Mouse (Mus musculus) cerebellum, adult (tissue): ENCODE measurements at regions not wholly inside any gene's neighbourhood (a gene's known extent, or its start where the extent isn't known, plus 50 kb on each side); places are given as distances from the start of the nearest gene placed in this dataset.

Experiments used
- ATAC-seq: cut with Nextera tagmentation; 2 replicates; pipeline ENCODE4 v1.9.2; 2017; ENCODE audit warnings: mild to moderate bottlenecking, moderate library complexity, mixed read lengths; ENCODE audit not compliant: insufficient number of reproducible peaks, low FRiP score, low TSS enrichment

DNA sequence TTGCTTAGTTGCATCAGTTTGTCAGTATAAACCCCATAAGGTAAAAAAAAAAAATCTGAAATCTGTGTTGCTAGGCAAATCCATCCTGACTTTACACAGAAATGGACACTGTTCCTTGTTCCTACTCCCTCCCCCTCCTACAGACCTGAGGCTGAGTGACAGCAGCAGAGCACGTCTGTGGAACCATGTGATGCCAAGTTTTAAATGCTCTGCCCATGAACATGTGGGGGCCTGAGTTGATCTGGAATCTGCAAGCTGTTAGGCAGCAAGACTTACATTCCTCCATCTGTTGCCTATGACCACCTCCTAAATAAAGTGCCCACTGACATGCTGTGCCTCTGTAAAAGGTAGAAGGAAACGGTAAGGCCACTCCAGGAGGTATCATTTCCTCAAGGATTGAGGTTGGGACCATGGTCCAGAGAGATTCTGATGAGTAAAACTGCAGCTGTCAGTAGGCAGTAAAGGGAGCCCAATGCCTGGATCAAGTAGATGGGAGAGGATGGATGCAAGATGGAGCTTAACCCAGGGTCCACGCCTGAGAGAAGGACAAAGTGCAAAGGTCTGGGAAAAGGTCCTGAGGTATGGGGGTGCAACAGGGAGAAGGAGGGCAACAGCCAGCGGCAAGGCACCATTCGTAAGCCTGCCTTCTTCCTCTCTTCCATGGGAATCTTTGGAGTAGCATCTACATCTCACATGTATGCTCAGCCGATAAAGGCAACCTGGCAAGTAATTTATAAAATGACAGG is 264.0 kb upstream of the Hnrnpa3 start:
- ATAC-seq = no peak

DNA sequence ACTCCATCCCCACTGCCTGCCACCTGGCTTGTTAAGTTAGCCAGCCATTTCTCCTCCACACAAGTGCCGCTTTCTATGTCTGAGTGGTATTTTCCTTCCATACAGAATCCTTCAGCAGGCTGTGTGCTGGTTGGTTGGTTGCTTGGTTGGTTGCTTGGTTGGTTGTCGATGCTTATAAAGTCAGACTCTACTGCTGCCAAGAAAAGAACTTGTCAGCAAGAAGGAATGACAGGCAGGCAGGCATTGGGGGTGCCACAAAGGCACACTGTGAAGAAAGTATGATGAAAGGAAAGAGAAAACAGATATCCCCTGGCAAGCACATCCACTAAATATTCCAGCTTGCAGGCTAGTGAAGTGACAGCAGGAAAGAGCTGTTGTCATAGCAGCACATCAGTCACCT is 263.0 kb upstream of the Hnrnpa3 start:
- ATAC-seq = no peak

GRCm38 (mm10) chr2:75400291-75400870 is 258.7 kb upstream of the Hnrnpa3 start:
- no peak for ATAC-seq

DNA sequence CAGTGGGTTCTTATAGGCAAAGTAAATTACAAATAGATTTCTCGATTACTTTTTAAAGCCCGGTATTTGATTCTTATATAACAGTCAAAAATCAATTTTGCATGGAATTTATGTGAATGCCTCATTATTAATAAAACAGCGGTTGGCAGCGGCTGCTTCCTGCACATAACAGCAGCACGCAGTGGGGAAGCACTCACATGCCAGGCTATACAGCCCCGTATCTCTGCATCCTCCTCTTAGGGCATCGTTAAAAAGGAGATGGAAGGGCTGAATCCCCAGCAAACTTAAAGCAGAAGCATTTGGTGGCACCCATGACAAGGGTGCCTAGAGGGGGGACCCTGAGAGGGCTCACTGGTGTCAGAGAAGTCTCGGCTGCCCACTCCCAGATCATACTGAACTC is 255.3 kb upstream of the Hnrnpa3 start:
- ATAC-seq = no peak

GRCm38 (mm10) chr2:75405524-75406214 is 253.4 kb upstream of the Hnrnpa3 start:
- no peak for ATAC-seq

- no peak for ATAC-seq
Observed at GRCm38 (mm10) chr2:75406721-75407455, 252.2 kb upstream of the Hnrnpa3 start.

GRCm38 (mm10) chr2:75407560-75407959 is 251.5 kb upstream of the Hnrnpa3 start:
- no peak for ATAC-seq

DNA sequence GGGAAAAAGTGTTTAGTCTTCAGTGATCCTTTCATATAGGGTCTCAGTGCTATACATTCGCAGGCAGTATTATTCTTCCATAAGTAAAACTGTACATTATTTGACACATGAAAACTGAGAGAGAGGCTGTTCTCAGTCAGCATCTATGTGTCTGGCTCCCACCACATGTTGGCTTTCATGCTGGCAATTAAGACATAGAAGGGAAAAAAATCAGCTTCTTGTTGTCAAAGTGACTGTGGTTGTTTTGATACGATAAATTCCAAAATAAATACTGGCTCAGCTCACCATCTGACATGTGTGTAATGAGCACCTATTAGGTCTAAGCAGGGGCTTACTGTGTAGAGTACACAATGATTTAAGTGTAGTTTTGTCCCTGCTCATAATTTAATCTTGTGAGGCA is 251.0 kb upstream of the Hnrnpa3 start:
- ATAC-seq = no peak

- no peak for ATAC-seq
Observed at GRCm38 (mm10) chr2:75409806-75410205, 249.3 kb upstream of the Hnrnpa3 start.

GRCm38 (mm10) chr2:75412735-75413134 is 246.3 kb upstream of the Hnrnpa3 start:
- no peak for ATAC-seq

DNA sequence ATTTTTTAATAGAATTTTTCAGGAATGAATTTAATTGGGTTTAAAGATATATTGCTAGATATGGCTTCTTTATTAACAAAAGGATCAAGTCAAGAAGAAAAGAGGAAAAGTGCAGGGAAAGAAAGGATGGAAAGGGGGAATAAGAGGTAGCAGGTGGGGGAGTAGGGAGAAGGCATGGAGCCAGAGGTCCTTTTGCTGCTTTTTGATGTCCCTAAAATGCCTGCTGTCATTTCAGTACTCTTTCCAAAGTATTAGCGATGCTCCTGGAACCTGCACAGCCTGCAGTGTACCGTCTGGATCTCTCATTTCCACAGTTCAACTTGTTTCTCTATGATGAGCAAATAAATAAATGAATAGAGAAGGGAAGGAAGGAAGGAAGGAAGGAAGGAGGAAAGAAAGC is 240.4 kb upstream of the Hnrnpa3 start:
- no peak for ATAC-seq

DNA sequence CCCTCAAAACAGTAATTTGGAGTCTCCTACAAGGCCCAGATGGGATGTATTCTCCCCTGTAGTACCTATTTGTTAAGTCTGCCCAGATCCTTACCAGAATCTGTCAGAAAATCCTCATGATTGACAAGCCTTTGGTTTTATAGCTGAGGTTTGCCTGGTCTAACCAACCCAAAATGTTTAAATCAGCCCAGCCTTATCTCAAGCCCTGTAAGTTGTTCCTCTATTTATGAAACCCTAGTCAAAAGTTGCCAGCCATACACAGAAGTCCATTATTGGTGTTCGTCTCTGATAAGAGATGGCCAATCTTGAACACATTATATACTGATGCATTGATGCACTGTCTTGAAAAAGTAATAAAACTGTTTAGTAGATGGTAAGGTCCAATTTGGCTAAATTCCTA is 239.9 kb upstream of the Hnrnpa3 start:
- ATAC-seq = no peak

- no peak for ATAC-seq
Observed at GRCm38 (mm10) chr2:75422798-75423685, 236.0 kb upstream of the Hnrnpa3 start.

DNA sequence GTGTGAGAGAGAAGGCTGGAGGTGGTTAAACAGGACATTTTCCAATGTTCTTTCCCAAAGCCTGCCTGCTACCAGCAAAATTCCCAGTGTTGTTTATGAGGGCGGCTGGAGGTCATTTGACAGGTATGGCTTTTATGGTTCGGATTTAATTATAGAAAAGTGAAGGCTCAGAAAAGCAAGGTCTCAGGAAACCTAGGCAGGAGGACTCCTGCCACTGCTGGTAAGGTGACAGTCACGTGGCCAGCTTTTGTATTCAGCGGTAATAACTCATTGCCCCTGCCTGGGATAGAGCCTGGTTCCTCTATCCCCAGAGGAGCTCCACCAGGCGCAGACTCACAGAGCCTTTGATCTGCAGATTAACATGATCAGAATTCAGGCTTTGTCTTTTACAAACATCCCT is 235.2 kb upstream of the Hnrnpa3 start:
- no peak for ATAC-seq

DNA sequence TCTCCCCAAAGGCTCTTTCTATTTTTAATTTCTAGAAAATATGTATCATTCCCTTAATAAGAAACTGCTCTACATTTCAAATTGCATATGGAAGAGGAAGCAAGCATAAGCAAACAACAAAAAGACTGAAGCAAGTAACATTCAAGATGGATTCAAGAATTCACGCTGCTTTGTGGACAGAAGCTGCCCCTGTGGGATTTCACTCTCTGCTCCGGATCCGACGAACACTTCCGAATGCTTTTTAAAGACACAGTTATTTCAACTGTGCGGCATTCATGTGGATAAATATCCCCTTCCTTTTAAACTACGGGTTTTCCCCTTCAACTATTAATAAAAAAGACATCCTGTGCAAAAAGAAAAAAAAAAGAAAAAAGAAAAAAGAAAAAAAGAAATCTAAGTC is 234.7 kb upstream of the Hnrnpa3 start:
- no peak for ATAC-seq

DNA sequence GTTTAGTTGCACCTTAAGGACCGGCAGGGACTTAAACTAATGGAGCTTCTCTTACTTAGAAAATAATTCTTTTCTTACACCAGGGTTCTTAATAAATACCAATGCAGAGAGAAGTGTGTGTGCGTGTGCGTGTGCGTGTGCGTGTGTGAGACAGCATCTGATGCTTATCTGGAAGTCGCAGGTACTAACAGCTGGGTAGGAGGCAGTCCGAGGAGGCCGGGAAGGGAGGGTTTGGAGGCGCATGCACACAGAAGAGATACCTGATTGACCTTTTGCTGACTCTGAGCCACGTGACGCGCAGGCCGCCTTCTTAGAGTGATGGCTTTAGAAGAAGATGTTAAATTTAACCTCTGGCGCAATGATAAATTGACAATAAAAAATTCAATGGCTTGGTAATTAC is 234.2 kb upstream of the Hnrnpa3 start:
- no peak for ATAC-seq

DNA sequence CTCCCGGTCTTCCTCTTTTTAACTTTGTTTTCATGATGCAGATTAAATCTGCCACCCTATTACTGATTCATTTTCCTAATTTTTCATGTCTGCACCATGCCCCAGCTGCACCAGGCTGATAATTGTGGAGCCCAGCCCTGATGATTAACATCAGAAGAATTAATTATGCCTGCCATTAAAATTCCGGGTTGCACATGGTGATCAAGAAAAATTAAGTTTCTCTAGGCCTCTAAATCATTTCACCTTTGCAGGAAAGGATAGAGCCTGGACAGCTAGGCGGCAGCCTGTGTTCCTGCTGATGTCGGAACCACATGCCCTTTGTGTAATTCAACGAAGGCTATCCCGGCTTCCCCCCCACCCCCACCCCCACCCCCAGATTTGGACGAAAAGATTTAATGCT is 233.7 kb upstream of the Hnrnpa3 start:
- ATAC-seq = no peak

DNA sequence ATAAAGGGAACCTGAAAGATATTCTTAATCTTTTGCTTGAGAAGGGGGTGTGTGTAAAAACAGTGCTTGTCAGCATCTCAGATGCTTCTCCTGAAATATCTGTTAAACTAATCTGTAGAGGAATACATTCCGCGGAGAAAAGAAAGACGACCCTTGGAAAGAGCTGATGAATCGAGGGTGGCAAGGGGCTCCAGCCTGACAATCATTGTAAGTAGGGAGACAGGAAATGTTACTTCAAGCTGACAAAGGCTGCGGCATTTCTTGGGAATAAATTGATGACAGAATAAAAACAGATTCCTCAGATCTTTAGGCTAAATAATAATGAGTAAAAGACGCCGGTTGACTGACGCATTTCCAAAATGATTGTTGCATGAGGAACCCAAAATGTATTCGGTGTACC is 233.3 kb upstream of the Hnrnpa3 start:
- ATAC-seq = no peak

GRCm38 (mm10) chr2:75427936-75428458 is 231.1 kb upstream of the Hnrnpa3 start:
- ATAC-seq = no peak
